Mouse (Mus musculus) kidney, postnatal 36 days (tissue): ENCODE measurements around the gene Srsf2.
"Not testable (repeated sequence)": the region's sequence is repeated elsewhere in the genome, so short reads cannot be mapped to it uniquely, and the experiment has no call there.

Experiments
- DNase-seq, 2 experiments: peaks; one replicate each; pipeline ENCODE4 v3.0.0; 2021 to 2022; ENCODE audit warnings: mixed read lengths in 2 of 2

The Srsf2 gene

GRCm38 (mm10) chr11:116852891-116853511, at the start of gene Srsf2:
Gene Srsf2 (minus strand): TSS chr11:116853094.
- peak; percentile 95 to 96 for DNase-seq

GRCm38 (mm10) chr11:116902588-116902987, 49.7 kb upstream of the Srsf2 start:
- DNase-seq, result not testable (repeated sequence)

- DNase-seq, result no peak
These were observed 46.4 kb upstream of the Srsf2 start for GRCm38 (mm10) chr11:116899247-116899646.

- no peak for DNase-seq
These were observed 42.5 kb upstream of the Srsf2 start for GRCm38 (mm10) chr11:116895402-116895801.

- no peak for DNase-seq
These were observed 40.9 kb upstream of the Srsf2 start for GRCm38 (mm10) chr11:116893532-116894442.

- no peak for DNase-seq
These were observed 34.2 kb upstream of the Srsf2 start for GRCm38 (mm10) chr11:116887136-116887535.

- DNase-seq, result peak; percentile 85 to 92
These were observed 32.6 kb upstream of the Srsf2 start for GRCm38 (mm10) chr11:116885275-116886151.

GRCm38 (mm10) chr11:116884061-116884460, 31.2 kb upstream of the Srsf2 start:
- DNase-seq, result no peak

- no peak for DNase-seq
These were observed 29.6 kb upstream of the Srsf2 start for GRCm38 (mm10) chr11:116882446-116882845.

- no peak for DNase-seq
These were observed 28.5 kb upstream of the Srsf2 start for GRCm38 (mm10) chr11:116881440-116881839.

GRCm38 (mm10) chr11:116880839-116881238, 27.9 kb upstream of the Srsf2 start:
- DNase-seq, result no peak

- peak in 1 of 2 experiments; percentile 35 for DNase-seq
These were observed 25.6 kb upstream of the Srsf2 start for GRCm38 (mm10) chr11:116878454-116878853.

GRCm38 (mm10) chr11:116873987-116874386, 21.1 kb upstream of the Srsf2 start:
- DNase-seq, result no peak

- no peak for DNase-seq
These were observed 18.6 kb upstream of the Srsf2 start for GRCm38 (mm10) chr11:116871538-116871937.

- no peak for DNase-seq
These were observed 16.7 kb upstream of the Srsf2 start for GRCm38 (mm10) chr11:116869641-116870040.

GRCm38 (mm10) chr11:116869223-116869622, 16.3 kb upstream of the Srsf2 start:
- no peak for DNase-seq

- DNase-seq, result peak; percentile 70 to 81
These were observed 15.2 kb upstream of the Srsf2 start for GRCm38 (mm10) chr11:116868129-116868528.

GRCm38 (mm10) chr11:116865945-116866585, 13.2 kb upstream of the Srsf2 start:
- DNase-seq, result peak; percentile 62 to 70

- peak; percentile 31 to 32 for DNase-seq
These were observed 11.6 kb upstream of the Srsf2 start for GRCm38 (mm10) chr11:116864444-116864843.

GRCm38 (mm10) chr11:116857183-116857850, 4.4 kb upstream of the Srsf2 start:
- no peak for DNase-seq

GRCm38 (mm10) chr11:116854279-116854678, 1.4 kb upstream of the Srsf2 start:
- no peak for DNase-seq

- peak; percentile 98 to 99 for DNase-seq
These were observed 626 bp upstream of the Srsf2 start for GRCm38 (mm10) chr11:116853512-116853928.
